Mouse (Mus musculus) heart, embryonic 16.5 days (tissue): ENCODE data around the gene Shkbp1. TPM values are rescaled to one million over a fixed set of nuclear protein-coding genes. Genes with fewer than 3 reads are reported as not detected.

Experiments
- ATAC-seq: fragments of 200-750 bp; cut with Nextera tagmentation; replicated peaks from 2 replicates; pipeline ENCODE4 v1.8.0; 2017; ENCODE audit warnings: moderate number of reproducible peaks; ENCODE audit not compliant: insufficient read depth, low FRiP score; ENCODE audit errors: extremely low read depth
- H3K27ac ChIP-seq: fragments of 300-500 bp; sonication (generic); 2 replicates; pipeline ENCODE4 v1.5.1; 2014; ENCODE audit warnings: mild to moderate bottlenecking, low read length, control low read depth, moderate library complexity
- H3K27me3 ChIP-seq: fragments of 300-500 bp; sonication (generic); 2 replicates; pipeline ENCODE4 v1.6.1; 2014; ENCODE audit warnings: low read length, mixed read lengths; ENCODE audit not compliant: control insufficient read depth, insufficient read depth
- H3K36me3 ChIP-seq: fragments of 300-500 bp; sonication (generic); 2 replicates; pipeline ENCODE4 v1.6.1; 2014; ENCODE audit not compliant: control insufficient read depth, insufficient read depth
- H3K4me1 ChIP-seq: fragments of 300-500 bp; sonication (generic); 2 replicates; pipeline ENCODE4 v1.6.1; 2014; ENCODE audit warnings: low read length, mixed read lengths; ENCODE audit not compliant: control insufficient read depth, insufficient read depth
- H3K4me2 ChIP-seq: fragments of 300-500 bp; sonication (generic); 2 replicates; pipeline ENCODE4 v1.6.1; 2014; ENCODE audit warnings: low read depth, mild to moderate bottlenecking, control low read depth, low read length
- H3K4me3 ChIP-seq: fragments of 300-500 bp; sonication (generic); 2 replicates; pipeline ENCODE4 v1.5.1; 2014; ENCODE audit warnings: mild to moderate bottlenecking, control low read depth, low read length
- H3K9ac ChIP-seq: fragments of 300-500 bp; sonication (generic); 2 replicates; pipeline ENCODE4 v1.6.1; 2014; ENCODE audit warnings: low read length, control low read depth
- H3K9me3 ChIP-seq: fragments of 300-500 bp; sonication (generic); replicated peaks from 2 replicates; pipeline ENCODE4 v1.6.1; 2016; ENCODE audit warnings: low read length; ENCODE audit not compliant: control insufficient read depth
- WGBS: fragments of 180-500 bp; shearing (Covaris S2); extraction: QIAGEN DNeasy Blood & Tissue Kit; methylation state at CpG from one replicate; pipeline ENCODE4 v1.1.7; 2014; 5-methylcytosine and 5-hydroxymethylcytosine counted together
- polyA plus RNA-seq: library from polyadenylated mRNA; unstranded; fragments of >200 nt; fragmentation: Nextera tagmentation; extraction: Ambion mirVana; gene quantifications from 2 replicates; pipeline ENCODE4 v1.2.1, GENCODE M21; 2015

Shkbp1 gene
- polyA plus RNA-seq, 1 experiment from 2014 or later = 22.3 TPM

GRCm38 (mm10) chr7:27332353-27333199 lies 23.2 kb downstream of the Shkbp1 start:
- Histone ChIP-seq H3K9me3 (no peaks in the 10 kb centered on the region), H3K27ac (peak overlapping the region; percentile 74), H3K4me1 (peaks cover 55% of the 10 kb centered on the region), H3K4me2 (peak overlapping the region; percentile 90), H3K36me3 (no peaks in the 10 kb centered on the region), H3K4me3 (peak overlapping the region; percentile 73), H3K27me3 (peaks cover 85% of the 10 kb centered on the region), H3K9ac (peak overlapping the region; percentile 85)
- 1% methylated on average over 39 of the region's 39 CpGs for WGBS
- 0 out of 2 replicates have a peak, but pooled peaks have one; percentile 10 for ATAC-seq

- H3K4me3 ChIP-seq = peak overlapping the region; percentile 73
- H3K27ac ChIP-seq = peak overlapping the region; percentile 74
- WGBS = 6% methylated on average over 8 of the region's 8 CpGs
- H3K4me1 ChIP-seq = peaks cover 49% of the 10 kb centered on the region
- peak overlapping the region; percentile 90 for H3K4me2 ChIP-seq
- no peaks in the 10 kb centered on the region for H3K9me3 ChIP-seq
- H3K9ac ChIP-seq = peak overlapping the region; percentile 85
- H3K27me3 ChIP-seq = peaks cover 85% of the 10 kb centered on the region
- H3K36me3 ChIP-seq = no peaks in the 10 kb centered on the region
- ATAC-seq = no peak
Measured at GRCm38 (mm10) chr7:27331854-27332253, 24.0 kb downstream of the Shkbp1 start.

DNA sequence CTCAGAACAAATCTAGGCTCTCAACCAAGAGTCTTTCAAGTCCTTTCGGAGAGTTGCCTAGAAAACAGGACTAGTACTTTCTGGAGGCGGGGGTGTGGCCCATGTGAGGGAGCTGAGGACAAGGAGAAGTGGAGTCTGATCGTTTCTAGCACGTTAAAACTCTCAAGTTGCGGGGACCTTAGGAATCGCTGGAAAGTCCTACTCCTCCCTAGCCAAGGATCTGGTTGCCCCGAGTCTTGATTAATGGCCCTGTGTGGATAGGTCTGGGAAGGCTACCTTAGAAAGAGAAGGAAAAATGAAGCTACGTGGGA lies 24.3 kb downstream of the Shkbp1 start:
- 3% methylated on average over 8 of the region's 8 CpGs for WGBS
- Histone ChIP-seq H3K36me3 (no peaks in the 10 kb centered on the region; the same call in 1 of the 2 replicates), H3K4me2 (peak overlapping the region; percentile 90), H3K9ac (peak overlapping the region; percentile 85), H3K27me3 (peaks cover 85% of the 10 kb centered on the region), H3K9me3 (no peaks in the 10 kb centered on the region), H3K4me3 (peak overlapping the region; percentile 73), H3K4me1 (peaks cover 48% of the 10 kb centered on the region), H3K27ac (peak overlapping the region; percentile 74)
- no peak for ATAC-seq

GRCm38 (mm10) chr7:27330709-27331540 lies 24.9 kb downstream of the Shkbp1 start:
- Histone ChIP-seq H3K27ac (peak overlapping the region; percentile 74), H3K9me3 (no peaks in the 10 kb centered on the region), H3K36me3 (no peaks in the 10 kb centered on the region; the same call in 1 of the 2 replicates), H3K4me3 (peak overlapping the region; percentile 73), H3K4me1 (peaks cover 46% of the 10 kb centered on the region), H3K4me2 (peak overlapping the region; percentile 90), H3K27me3 (peaks cover 82% of the 10 kb centered on the region), H3K9ac (peak overlapping the region; percentile 85)
- ATAC-seq = peak; percentile 30
- 1% methylated on average over 39 of the region's 39 CpGs for WGBS

DNA sequence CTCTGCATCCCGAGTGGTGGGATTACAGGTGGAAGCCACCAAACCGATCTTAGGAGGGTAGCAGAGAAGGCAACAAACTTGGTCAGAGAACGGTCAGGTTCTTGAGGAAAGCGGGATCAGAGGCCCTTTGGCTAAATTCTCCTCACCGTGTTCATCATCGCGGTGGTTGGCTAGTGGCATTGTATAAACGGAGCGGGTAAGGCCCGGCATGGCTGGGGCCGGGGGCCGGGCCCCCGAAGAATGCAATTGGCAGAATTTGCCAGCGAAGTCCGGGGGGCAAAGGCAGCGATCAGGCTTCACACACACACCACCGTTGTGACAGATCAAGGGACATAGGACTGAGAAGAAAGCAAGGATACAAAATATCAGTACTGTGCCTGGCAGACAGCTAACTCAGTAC lies 25.8 kb downstream of the Shkbp1 start:
- ATAC-seq = no peak
- Histone ChIP-seq H3K36me3 (no peaks in the 10 kb centered on the region; the same call in 1 of the 2 replicates), H3K9ac (no peak overlapping the region), H3K4me1 (peaks cover 44% of the 10 kb centered on the region), H3K4me2 (peak overlapping the region; percentile 90), H3K9me3 (no peaks in the 10 kb centered on the region), H3K4me3 (peak overlapping the region; percentile 73), H3K27ac (no peak overlapping the region), H3K27me3 (peaks cover 78% of the 10 kb centered on the region)
- 29% methylated on average over 17 of the region's 17 CpGs for WGBS

GRCm38 (mm10) chr7:27329326-27329947 lies 26.4 kb downstream of the Shkbp1 start:
- ATAC-seq = no peak
- Histone ChIP-seq H3K9ac (peak overlapping the region; percentile 47; the same call in 1 of the 2 replicates), H3K4me1 (peaks cover 44% of the 10 kb centered on the region), H3K27me3 (peaks cover 77% of the 10 kb centered on the region), H3K27ac (no peak overlapping the region), H3K4me3 (peak overlapping the region; percentile 44), H3K36me3 (no peaks in the 10 kb centered on the region; the same call in 1 of the 2 replicates), H3K4me2 (peak overlapping the region; percentile 62), H3K9me3 (no peaks in the 10 kb centered on the region)
- 5% methylated on average over 45 of the region's 45 CpGs for WGBS

DNA sequence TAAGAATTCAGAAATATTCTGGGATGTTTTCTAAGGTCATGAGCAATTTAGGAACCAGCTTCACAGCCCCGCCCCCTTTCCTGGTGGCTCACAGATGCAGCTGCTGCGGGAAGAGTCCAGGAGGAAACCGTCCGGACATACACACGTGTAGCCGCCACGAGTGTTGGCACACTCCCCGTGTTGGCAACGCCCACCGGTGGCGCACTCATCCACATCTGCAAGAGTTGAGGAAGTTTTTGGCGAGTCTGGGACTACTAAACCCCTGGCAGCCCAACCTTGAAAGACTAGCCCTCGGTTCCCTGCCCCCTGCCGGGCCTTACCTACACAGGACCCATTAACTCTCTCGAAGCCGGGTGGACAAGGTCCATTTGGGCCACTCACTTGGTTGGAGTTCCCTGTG lies 27.2 kb downstream of the Shkbp1 start:
- Histone ChIP-seq H3K27ac (no peak overlapping the region), H3K4me3 (no peak overlapping the region), H3K27me3 (peaks cover 77% of the 10 kb centered on the region), H3K36me3 (no peaks in the 10 kb centered on the region; the same call in 1 of the 2 replicates), H3K9ac (no peak overlapping the region), H3K9me3 (no peaks in the 10 kb centered on the region), H3K4me2 (no peak overlapping the region), H3K4me1 (peaks cover 39% of the 10 kb centered on the region)
- ATAC-seq = no peak
- WGBS = 37% methylated on average over 16 of the region's 16 CpGs

- Histone ChIP-seq H3K4me3 (no peak overlapping the region), H3K27me3 (peaks cover 76% of the 10 kb centered on the region), H3K27ac (no peak overlapping the region), H3K36me3 (no peaks in the 10 kb centered on the region; the same call in 1 of the 2 replicates), H3K9me3 (no peaks in the 10 kb centered on the region), H3K9ac (no peak overlapping the region), H3K4me2 (no peak overlapping the region), H3K4me1 (peaks cover 37% of the 10 kb centered on the region)
- 76% methylated on average over 11 of the region's 11 CpGs for WGBS
- ATAC-seq = no peak
Measured at GRCm38 (mm10) chr7:27328161-27328560, 27.7 kb downstream of the Shkbp1 start.
